Mouse (Mus musculus) limb, embryonic 13.5 days (tissue): ENCODE results near the gene Dnajc10. TPM values are rescaled to one million over a fixed set of nuclear protein-coding genes. Genes with fewer than 3 reads are reported as not detected.

ENCODE experiments used
- ATAC-seq: fragments of 200-750 bp; cut with Nextera tagmentation; 2 replicates; pipeline ENCODE4 v1.8.0; 2017; ENCODE audit warnings: low read depth, moderate number of reproducible peaks, moderate TSS enrichment; ENCODE audit not compliant: low FRiP score
- H3K27ac ChIP-seq: fragments of 300-500 bp; sonication (generic); 2 replicates; pipeline ENCODE4 v1.5.1; 2015; ENCODE audit warnings: inconsistent platforms, mild to moderate bottlenecking, moderate library complexity
- H3K27me3 ChIP-seq: fragments of 300-500 bp; sonication (generic); 2 replicates; pipeline ENCODE4 v1.6.1; 2015; ENCODE audit warnings: mild to moderate bottlenecking, inconsistent platforms
- H3K36me3 ChIP-seq: fragments of 300-500 bp; sonication (generic); 2 replicates; pipeline ENCODE4 v1.6.1; 2015; ENCODE audit warnings: inconsistent platforms, mild to moderate bottlenecking, moderate library complexity
- H3K4me1 ChIP-seq: fragments of 300-500 bp; sonication (generic); 2 replicates; pipeline ENCODE4 v1.6.1; 2015; ENCODE audit warnings: inconsistent platforms
- H3K4me2 ChIP-seq: fragments of 300-500 bp; sonication (generic); replicated peaks from 2 replicates; pipeline ENCODE4 v1.6.1; 2015; ENCODE audit warnings: inconsistent platforms, mild to moderate bottlenecking, moderate library complexity
- H3K4me3 ChIP-seq: fragments of 300-500 bp; sonication (generic); 2 replicates; pipeline ENCODE4 v1.5.1; 2015; ENCODE audit warnings: moderate library complexity, mild to moderate bottlenecking, inconsistent platforms
- H3K9ac ChIP-seq: fragments of 300-500 bp; sonication (generic); 2 replicates; pipeline ENCODE4 v1.6.1; 2015; ENCODE audit warnings: mild to moderate bottlenecking, inconsistent platforms
- H3K9me3 ChIP-seq: fragments of 300-500 bp; sonication (generic); 2 replicates; pipeline ENCODE4 v1.6.1; 2016; ENCODE audit warnings: inconsistent platforms
- WGBS: fragments of 180-500 bp; shearing (Covaris S2); methylation state at CpG from one replicate; pipeline ENCODE4 v1.1.7; 2015; 5-methylcytosine and 5-hydroxymethylcytosine counted together
- polyA plus RNA-seq: library from polyadenylated mRNA; unstranded; fragments of >200 nt; fragmentation: Nextera tagmentation; extraction: Ambion mirVana; gene quantifications from 2 replicates; pipeline ENCODE4 v1.2.1, GENCODE M21; 2015

Dnajc10 gene
- polyA plus RNA-seq, 1 experiment from 2014 or later, result 84.3 TPM

GRCm38 (mm10) chr2:80356656-80357231 lies 41.5 kb downstream of the Dnajc10 start:
- peak; percentile 49; the same call in 1 of the 2 replicates for ATAC-seq
- no peak overlapping the region for H3K27ac ChIP-seq
- H3K27me3 ChIP-seq, result no peaks in the 10 kb centered on the region
- peaks cover 20% of the 10 kb centered on the region for H3K36me3 ChIP-seq
- peaks cover 10% of the 10 kb centered on the region; the same call in 1 of the 2 replicates for H3K4me1 ChIP-seq
- H3K4me3 ChIP-seq, result no peak overlapping the region
- no peaks in the 10 kb centered on the region for H3K9me3 ChIP-seq
- H3K4me2 ChIP-seq, result 0 out of 2 replicates have a peak overlapping the region, but pooled peaks have one; percentile 19
- WGBS, result 30% methylated on average over 8 of the region's 8 CpGs
- H3K9ac ChIP-seq, result no peak overlapping the region

GRCm38 (mm10) chr2:80371458-80371857 lies 56.2 kb downstream of the Dnajc10 start:
- WGBS, result 49% methylated on average over 8 of the region's 8 CpGs
- Histone ChIP-seq H3K9ac (no peak overlapping the region), H3K36me3 (no peaks in the 10 kb centered on the region), H3K4me3 (no peak overlapping the region), H3K27me3 (no peaks in the 10 kb centered on the region), H3K27ac (no peak overlapping the region), H3K4me2 (no peak overlapping the region), H3K9me3 (no peaks in the 10 kb centered on the region), H3K4me1 (peaks cover 6% of the 10 kb centered on the region; the same call in 1 of the 2 replicates)
- peak; percentile 66; the same call in 1 of the 2 replicates for ATAC-seq

GRCm38 (mm10) chr2:80374892-80375291 lies 59.6 kb downstream of the Dnajc10 start:
- Histone ChIP-seq H3K4me1 (peaks cover 6% of the 10 kb centered on the region; the same call in 1 of the 2 replicates), H3K9me3 (0 out of 2 replicates have a peak, but pooled peaks cover 5% of the 10 kb centered on the region), H3K4me3 (no peak overlapping the region), H3K9ac (no peak overlapping the region), H3K4me2 (no peak overlapping the region), H3K27me3 (0 out of 2 replicates have a peak, but pooled peaks cover 4% of the 10 kb centered on the region), H3K27ac (no peak overlapping the region), H3K36me3 (no peaks in the 10 kb centered on the region)
- no peak for ATAC-seq

- peaks cover 6% of the 10 kb centered on the region; the same call in 1 of the 2 replicates for H3K27me3 ChIP-seq
- no peak overlapping the region for H3K4me2 ChIP-seq
- H3K36me3 ChIP-seq, result no peaks in the 10 kb centered on the region
- H3K27ac ChIP-seq, result no peak overlapping the region
- ATAC-seq, result no peak
- H3K9ac ChIP-seq, result no peak overlapping the region
- WGBS, result 86% methylated on average over 5 of the region's 5 CpGs
- H3K4me3 ChIP-seq, result no peak overlapping the region
- 0 out of 2 replicates have a peak, but pooled peaks cover 5% of the 10 kb centered on the region for H3K9me3 ChIP-seq
- H3K4me1 ChIP-seq, result peaks cover 5% of the 10 kb centered on the region; the same call in 1 of the 2 replicates
These were observed 64.6 kb downstream of the Dnajc10 start for GRCm38 (mm10) chr2:80379848-80380247.

GRCm38 (mm10) chr2:80384447-80384846 lies 69.2 kb downstream of the Dnajc10 start:
- Histone ChIP-seq H3K27ac (no peak overlapping the region), H3K9ac (no peak overlapping the region), H3K4me3 (no peak overlapping the region), H3K36me3 (no peaks in the 10 kb centered on the region), H3K9me3 (no peaks in the 10 kb centered on the region), H3K4me1 (peaks cover 16% of the 10 kb centered on the region), H3K27me3 (peaks cover 39% of the 10 kb centered on the region), H3K4me2 (no peak overlapping the region)
- 26% methylated on average over 4 of the region's 4 CpGs for WGBS
- no peak; the same call in 1 of the 2 replicates for ATAC-seq

GRCm38 (mm10) chr2:80386255-80386654 lies 71.0 kb downstream of the Dnajc10 start:
- peaks cover 16% of the 10 kb centered on the region for H3K4me1 ChIP-seq
- H3K27me3 ChIP-seq, result peaks cover 38% of the 10 kb centered on the region
- WGBS, result 90% methylated on average over 2 of the region's 2 CpGs
- no peak overlapping the region for H3K27ac ChIP-seq
- no peak overlapping the region for H3K4me3 ChIP-seq
- H3K9ac ChIP-seq, result no peak overlapping the region
- H3K4me2 ChIP-seq, result no peak overlapping the region
- no peak for ATAC-seq
- H3K9me3 ChIP-seq, result no peaks in the 10 kb centered on the region
- no peaks in the 10 kb centered on the region for H3K36me3 ChIP-seq

GRCm38 (mm10) chr2:80387668-80388067 lies 72.4 kb downstream of the Dnajc10 start:
- Histone ChIP-seq H3K27me3 (peaks cover 38% of the 10 kb centered on the region), H3K36me3 (no peaks in the 10 kb centered on the region), H3K27ac (no peak overlapping the region), H3K4me1 (peaks cover 16% of the 10 kb centered on the region), H3K4me2 (no peak overlapping the region), H3K9me3 (no peaks in the 10 kb centered on the region), H3K4me3 (no peak overlapping the region), H3K9ac (no peak overlapping the region)
- WGBS, result 59% methylated on average over 9 of the region's 9 CpGs
- peak; percentile 69; the same call in 1 of the 2 replicates for ATAC-seq

GRCm38 (mm10) chr2:80388341-80388740 lies 73.1 kb downstream of the Dnajc10 start:
- H3K4me3 ChIP-seq, result no peak overlapping the region
- H3K4me1 ChIP-seq, result peaks cover 16% of the 10 kb centered on the region
- H3K27me3 ChIP-seq, result peaks cover 38% of the 10 kb centered on the region
- no peak overlapping the region for H3K9ac ChIP-seq
- 73% methylated on average over 3 of the region's 3 CpGs for WGBS
- no peak overlapping the region for H3K27ac ChIP-seq
- H3K36me3 ChIP-seq, result no peaks in the 10 kb centered on the region
- no peaks in the 10 kb centered on the region for H3K9me3 ChIP-seq
- H3K4me2 ChIP-seq, result no peak overlapping the region
- no peak for ATAC-seq

GRCm38 (mm10) chr2:80396057-80396456 lies 80.8 kb downstream of the Dnajc10 start:
- Histone ChIP-seq H3K36me3 (no peaks in the 10 kb centered on the region), H3K27me3 (peaks cover 31% of the 10 kb centered on the region), H3K4me2 (no peak overlapping the region), H3K27ac (no peak overlapping the region), H3K4me1 (peaks cover 28% of the 10 kb centered on the region), H3K9ac (no peak overlapping the region), H3K4me3 (no peak overlapping the region), H3K9me3 (no peaks in the 10 kb centered on the region)
- ATAC-seq, result no peak
- 12% methylated on average over 7 of the region's 7 CpGs for WGBS

GRCm38 (mm10) chr2:80396864-80397263 lies 81.6 kb downstream of the Dnajc10 start:
- H3K9me3 ChIP-seq, result no peaks in the 10 kb centered on the region
- 9% methylated on average over 3 of the region's 3 CpGs for WGBS
- no peak overlapping the region for H3K9ac ChIP-seq
- H3K36me3 ChIP-seq, result no peaks in the 10 kb centered on the region
- no peak for ATAC-seq
- peaks cover 28% of the 10 kb centered on the region for H3K4me1 ChIP-seq
- no peak overlapping the region for H3K4me2 ChIP-seq
- H3K4me3 ChIP-seq, result no peak overlapping the region
- no peak overlapping the region for H3K27ac ChIP-seq
- peaks cover 39% of the 10 kb centered on the region for H3K27me3 ChIP-seq

GRCm38 (mm10) chr2:80398595-80399099 lies 83.4 kb downstream of the Dnajc10 start:
- peaks cover 56% of the 10 kb centered on the region for H3K27me3 ChIP-seq
- ATAC-seq, result no peak
- no peaks in the 10 kb centered on the region for H3K9me3 ChIP-seq
- WGBS, result 20% methylated on average over 3 of the region's 3 CpGs
- H3K4me2 ChIP-seq, result no peak overlapping the region
- no peaks in the 10 kb centered on the region for H3K36me3 ChIP-seq
- no peak overlapping the region for H3K4me3 ChIP-seq
- peaks cover 28% of the 10 kb centered on the region for H3K4me1 ChIP-seq
- no peak overlapping the region for H3K9ac ChIP-seq
- H3K27ac ChIP-seq, result no peak overlapping the region
